Mouse (Mus musculus) embryonic facial prominence, embryonic 11.5 days (tissue): ENCODE data around the gene Cpsf4. TPM values are rescaled to one million over a fixed set of nuclear protein-coding genes. Genes with fewer than 3 reads are reported as not detected.

Experiments used
- ATAC-seq: fragments of 200-750 bp; cut with Nextera tagmentation; replicated peaks from 2 replicates; pipeline ENCODE4 v1.8.0; 2017; ENCODE audit warnings: low read depth; ENCODE audit not compliant: insufficient number of reproducible peaks, low FRiP score, low TSS enrichment
- DNase-seq: peaks from one replicate; pipeline ENCODE4 v3.0.0-alpha.2; 2015; ENCODE audit warnings: low spot score
- H3K27ac ChIP-seq: fragments of 300-500 bp; sonication (generic); replicated peaks from 2 replicates; pipeline ENCODE4 v1.5.1; 2014; ENCODE audit warnings: mild to moderate bottlenecking, low read depth, low read length, control low read depth
- H3K27me3 ChIP-seq: fragments of 300-500 bp; sonication (generic); 2 replicates; pipeline ENCODE4 v1.6.1; 2014; ENCODE audit warnings: mild to moderate bottlenecking, low read length, moderate library complexity, mixed read lengths; ENCODE audit not compliant: control insufficient read depth, insufficient read depth
- H3K36me3 ChIP-seq: fragments of 300-500 bp; sonication (generic); replicated peaks from 2 replicates; pipeline ENCODE4 v1.6.1; 2014; ENCODE audit warnings: low read depth, mild to moderate bottlenecking, low read length, moderate library complexity, mixed read lengths; ENCODE audit not compliant: control insufficient read depth, insufficient read depth
- H3K4me1 ChIP-seq: fragments of 300-500 bp; sonication (generic); 2 replicates; pipeline ENCODE4 v1.6.1; 2014; ENCODE audit warnings: low read length, mixed read lengths; ENCODE audit not compliant: control insufficient read depth, insufficient read depth
- H3K4me2 ChIP-seq: fragments of 300-500 bp; sonication (generic); 2 replicates; pipeline ENCODE4 v1.6.1; 2014; ENCODE audit warnings: low read depth, mild to moderate bottlenecking, control low read depth, low read length, moderate library complexity
- H3K4me3 ChIP-seq: fragments of 300-500 bp; sonication (generic); 2 replicates; pipeline ENCODE4 v1.5.1; 2014; ENCODE audit warnings: low read depth, low read length, control low read depth
- H3K9ac ChIP-seq: fragments of 300-500 bp; sonication (generic); replicated peaks from 2 replicates; pipeline ENCODE4 v1.6.1; 2014; ENCODE audit warnings: mild to moderate bottlenecking, control low read depth, low read length
- H3K9me3 ChIP-seq: fragments of 300-500 bp; sonication (generic); replicated peaks from 2 replicates; pipeline ENCODE4 v1.6.1; 2016; ENCODE audit warnings: mild to moderate bottlenecking, low read length, inconsistent platforms, mixed read lengths; ENCODE audit not compliant: control insufficient read depth
- WGBS: fragments of 180-500 bp; shearing (Covaris S2); extraction: QIAGEN DNeasy Blood & Tissue Kit; methylation state at CpG from one replicate; pipeline ENCODE4 v1.1.7; 2014; 5-methylcytosine and 5-hydroxymethylcytosine counted together
- polyA plus RNA-seq: library from polyadenylated mRNA; unstranded; fragments of >200 nt; fragmentation: Nextera tagmentation; extraction: Ambion mirVana; gene quantifications from 2 replicates; pipeline ENCODE4 v1.2.1, GENCODE M21; 2014

Cpsf4 gene
- polyA plus RNA-seq, 1 experiment from 2014 or later, result 31.8 TPM

- DNase-seq (no peak), ATAC-seq (no peak)
- no peak overlapping the region for H3K9ac ChIP-seq
- peaks cover 10% of the 10 kb centered on the region for H3K36me3 ChIP-seq
- 88% methylated on average over 6 of the region's 6 CpGs for WGBS
- no peak overlapping the region for H3K4me2 ChIP-seq
- H3K27me3 ChIP-seq, result no peaks in the 10 kb centered on the region
- no peak overlapping the region for H3K27ac ChIP-seq
- H3K4me3 ChIP-seq, result no peak overlapping the region
- no peaks in the 10 kb centered on the region for H3K9me3 ChIP-seq
- H3K4me1 ChIP-seq, result no peaks in the 10 kb centered on the region
Observed at GRCm38 (mm10) chr5:145149294-145149693, 17.7 kb upstream of the Cpsf4 start.

DNA sequence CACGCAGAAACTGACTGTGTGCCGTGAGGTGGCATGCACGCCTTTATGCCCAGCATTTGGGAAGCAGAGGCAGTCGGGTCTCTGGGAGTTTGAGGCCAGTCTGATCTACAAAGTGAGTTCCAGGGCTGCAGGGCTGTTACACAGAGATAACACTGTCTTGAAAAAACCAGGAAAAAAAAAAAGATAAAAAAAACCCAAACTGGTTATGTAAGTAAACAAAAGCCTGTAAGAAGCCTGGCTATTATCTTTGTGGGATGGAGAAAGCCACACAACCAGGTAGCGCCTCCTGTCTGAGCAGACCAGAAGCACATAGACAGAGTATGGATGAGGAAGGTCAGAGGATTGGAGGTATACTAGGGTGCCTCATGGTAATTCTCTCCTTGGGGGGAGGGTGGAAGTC is 14.3 kb upstream of the Cpsf4 start:
- WGBS, result 93% methylated on average over 5 of the region's 5 CpGs
- peaks cover 10% of the 10 kb centered on the region for H3K36me3 ChIP-seq

GRCm38 (mm10) chr5:145161361-145161760 is 5.7 kb upstream of the Cpsf4 start:
- Histone ChIP-seq H3K4me3 (no peak overlapping the region), H3K27ac (no peak overlapping the region), H3K9ac (no peak overlapping the region), H3K27me3 (no peaks in the 10 kb centered on the region), H3K4me1 (no peaks in the 10 kb centered on the region), H3K36me3 (peaks cover 4% of the 10 kb centered on the region; the same call in 1 of the 2 replicates), H3K9me3 (no peaks in the 10 kb centered on the region), H3K4me2 (no peak overlapping the region)
- 94% methylated on average over 14 of the region's 14 CpGs for WGBS
- DNase-seq, result no peak
- ATAC-seq, result no peak

More for the DNA sequence above, 14.3 kb upstream of the Cpsf4 start:
- Histone ChIP-seq H3K4me3 (no peak overlapping the region), H3K9me3 (no peaks in the 10 kb centered on the region), H3K4me1 (no peaks in the 10 kb centered on the region), H3K27ac (no peak overlapping the region), H3K9ac (no peak overlapping the region), H3K27me3 (no peaks in the 10 kb centered on the region), H3K4me2 (no peak overlapping the region)
- ATAC-seq (no peak), DNase-seq (no peak)

GRCm38 (mm10) chr5:145164710-145165109 is 2.3 kb upstream of the Cpsf4 start:
- Histone ChIP-seq H3K27me3 (no peaks in the 10 kb centered on the region), H3K27ac (no peak overlapping the region), H3K4me1 (no peaks in the 10 kb centered on the region), H3K4me3 (no peak overlapping the region), H3K36me3 (no peaks in the 10 kb centered on the region; the same call in 1 of the 2 replicates), H3K4me2 (no peak overlapping the region), H3K9ac (no peak overlapping the region), H3K9me3 (no peaks in the 10 kb centered on the region)
- DNase-seq (no peak), ATAC-seq (no peak)
- WGBS, result 77% methylated on average over 3 of the region's 3 CpGs

DNA sequence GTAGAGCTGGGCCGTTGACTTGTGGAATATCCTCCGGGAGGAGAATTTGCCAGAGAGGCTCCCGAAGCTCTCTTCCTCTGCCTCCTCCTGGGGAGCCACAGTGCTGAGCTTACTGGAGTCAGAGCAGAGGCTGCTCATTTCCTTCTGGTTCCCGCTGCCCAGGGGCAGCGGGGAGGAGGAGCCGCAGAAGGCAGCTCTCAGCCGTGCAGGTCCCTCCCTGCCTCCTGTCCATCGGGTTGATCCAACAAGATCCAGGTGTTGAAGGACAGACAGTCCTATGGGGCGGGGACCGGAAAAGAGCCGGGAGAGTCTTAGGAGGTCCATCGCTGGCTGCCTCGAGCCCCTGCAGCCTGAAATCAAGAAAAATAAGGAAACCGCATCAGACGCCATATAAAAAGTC is 1.8 kb upstream of the Cpsf4 start:
- no peak overlapping the region for H3K4me2 ChIP-seq
- DNase-seq (no peak), ATAC-seq (no peak)
- WGBS, result 83% methylated on average over 15 of the region's 15 CpGs
- H3K27me3 ChIP-seq, result no peaks in the 10 kb centered on the region
- H3K36me3 ChIP-seq, result no peaks in the 10 kb centered on the region; the same call in 1 of the 2 replicates
- H3K9ac ChIP-seq, result no peak overlapping the region
- no peaks in the 10 kb centered on the region for H3K4me1 ChIP-seq
- H3K9me3 ChIP-seq, result no peaks in the 10 kb centered on the region
- H3K4me3 ChIP-seq, result no peak overlapping the region
- H3K27ac ChIP-seq, result no peak overlapping the region

DNA sequence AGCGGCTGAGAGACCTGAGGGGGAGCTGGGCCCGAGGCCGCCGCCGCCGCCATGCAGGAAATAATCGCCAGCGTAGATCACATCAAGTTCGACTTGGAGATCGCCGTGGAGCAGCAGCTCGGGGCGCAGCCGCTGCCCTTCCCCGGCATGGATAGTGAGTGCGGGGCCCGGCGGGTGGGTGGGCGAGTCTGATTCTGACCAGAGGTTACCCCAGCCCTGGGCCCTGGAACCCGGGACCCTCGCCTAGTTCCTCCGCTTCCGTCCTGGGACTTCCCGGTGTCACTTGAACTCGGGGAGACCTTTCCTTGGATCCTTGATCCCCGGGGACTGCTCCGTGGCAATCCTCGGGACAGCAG is 271 bp downstream of the Cpsf4 start:
- Histone ChIP-seq H3K27ac (peak overlapping the region; percentile 52; the same call in 1 of the 2 replicates), H3K36me3 (no peaks in the 10 kb centered on the region; the same call in 1 of the 2 replicates)

GRCm38 (mm10) chr5:145178461-145178980 is 11.5 kb downstream of the Cpsf4 start:
- H3K4me1 ChIP-seq, result no peaks in the 10 kb centered on the region
- no peak overlapping the region for H3K4me2 ChIP-seq
- H3K36me3 ChIP-seq, result peaks cover 11% of the 10 kb centered on the region
- H3K9me3 ChIP-seq, result no peaks in the 10 kb centered on the region
- no peak overlapping the region for H3K4me3 ChIP-seq
- H3K9ac ChIP-seq, result no peak overlapping the region
- 86% methylated on average over 18 of the region's 18 CpGs for WGBS
- no peaks in the 10 kb centered on the region for H3K27me3 ChIP-seq
- H3K27ac ChIP-seq, result no peak overlapping the region
- DNase-seq (no peak), ATAC-seq (no peak)

More for the DNA sequence above, 271 bp downstream of the Cpsf4 start:
- Histone ChIP-seq H3K4me2 (peak overlapping the region; percentile 44), H3K4me1 (no peaks in the 10 kb centered on the region), H3K4me3 (peak overlapping the region; percentile 95), H3K9ac (peak overlapping the region; percentile 97), H3K27me3 (no peaks in the 10 kb centered on the region), H3K9me3 (no peaks in the 10 kb centered on the region)
- peak; percentile 64; the same call in 1 of the 2 replicates for ATAC-seq
- no peak for DNase-seq
- WGBS, result 0% methylated on average over 28 of the region's 28 CpGs

- Histone ChIP-seq H3K9ac (no peak overlapping the region), H3K9me3 (no peaks in the 10 kb centered on the region), H3K27ac (no peak overlapping the region), H3K4me2 (no peak overlapping the region), H3K4me3 (no peak overlapping the region), H3K36me3 (peaks cover 13% of the 10 kb centered on the region), H3K27me3 (no peaks in the 10 kb centered on the region), H3K4me1 (no peaks in the 10 kb centered on the region)
- WGBS, result 86% methylated on average over 2 of the region's 2 CpGs
- DNase-seq (no peak), ATAC-seq (no peak)
Observed at GRCm38 (mm10) chr5:145185244-145185643, 18.2 kb downstream of the Cpsf4 start.
